Mouse (Mus musculus): Measurements from ENCODE around the gene Ubap2l. TPM values are rescaled to one million over a fixed set of nuclear protein-coding genes. Genes with fewer than 3 reads are reported as not detected.

Gene Ubap2l
- 186 and 195 TPM in 2 replicates for polyA plus RNA-seq (2014; fragmentation: Nextera tagmentation; extraction: Ambion mirVana)

DNA sequence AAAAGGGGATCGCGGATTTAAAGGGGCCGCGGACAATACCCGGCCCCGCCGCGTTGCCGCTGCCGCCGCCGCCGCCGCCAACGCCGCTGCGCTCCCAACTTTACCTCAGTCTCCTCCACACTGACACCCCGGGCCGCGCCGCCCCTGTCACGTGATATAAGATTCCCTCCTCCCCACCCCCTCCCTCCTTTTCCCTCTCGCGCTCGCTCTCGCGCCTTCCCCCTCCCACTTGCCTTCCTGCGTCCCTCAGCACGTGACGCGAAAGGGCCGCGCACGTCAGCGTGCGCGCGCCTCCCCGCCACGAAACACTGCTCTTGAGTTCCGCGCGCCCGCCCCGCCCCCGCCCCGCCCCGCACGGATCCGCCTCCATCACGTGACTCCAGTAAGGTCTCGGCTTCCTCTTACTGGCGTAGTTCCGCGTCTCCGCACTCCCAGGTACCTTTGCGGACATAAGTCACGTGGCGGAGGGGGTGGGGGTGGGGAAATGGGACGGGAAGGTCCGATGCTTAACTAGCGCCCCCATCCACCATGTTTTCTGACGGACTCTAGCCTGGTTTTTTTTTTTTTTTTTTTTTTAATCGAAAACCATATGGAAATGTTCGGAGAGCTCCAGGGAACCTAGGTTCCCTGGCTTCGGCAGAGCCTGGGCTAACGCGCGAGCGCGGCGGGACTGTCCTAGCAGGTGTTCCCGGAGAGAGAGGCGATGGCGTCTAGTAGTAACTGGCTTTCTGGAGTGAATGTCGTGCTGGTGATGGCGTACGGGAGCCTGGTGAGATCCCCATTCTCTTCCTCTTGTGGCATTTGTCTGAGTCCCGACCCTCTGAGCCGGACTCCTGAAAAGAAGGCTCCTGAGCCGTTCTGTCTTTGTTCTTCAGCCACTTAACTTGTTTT is at the start of gene Ubap2l:
Gene Ubap2l (minus strand): TSS at position 278 of the 891 bp plus-strand sequence.
- WGBS (ENCODE audit: insufficient replicate concordance): under 1% methylated on average over 79 of the region's 81 CpGs
- ATAC-seq (replicated peaks; ENCODE audit: insufficient number of reproducible peaks, low FRiP score, low TSS enrichment): peak; percentile 95

DNA sequence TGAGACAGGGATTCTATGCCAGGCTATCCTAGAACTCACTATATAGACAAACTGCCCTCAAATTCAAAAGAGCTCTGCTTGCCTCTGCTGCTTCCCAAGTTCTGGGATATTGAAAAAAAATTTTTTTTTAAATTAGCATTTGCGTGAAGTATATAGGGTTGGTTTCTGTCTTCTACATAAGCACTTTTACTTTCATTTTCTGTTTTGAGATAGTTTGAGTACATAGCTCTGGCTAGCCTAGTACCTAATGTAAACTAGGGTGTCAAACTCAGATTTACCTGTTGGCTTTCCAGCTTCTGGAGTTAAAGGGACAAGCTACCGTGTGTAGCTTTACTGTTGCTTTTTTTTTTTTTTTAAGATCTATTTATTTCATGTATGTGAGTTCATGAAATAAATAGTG is 49.2 kb upstream of the Ubap2l start:
- Histone ChIP-seq H3K36me3 (ENCODE audit: control insufficient read depth, insufficient read depth, low read length) (peaks cover 11% of the 10 kb centered on the region), H3K4me2 (no peak overlapping the region), H3K27ac (ENCODE audit: low read depth, low read length) (no peak overlapping the region), H3K4me3 (ENCODE audit: low read depth, low read length) (no peak overlapping the region), H3K4me1 (ENCODE audit: control insufficient read depth, insufficient read depth, low read length) (no peaks in the 10 kb centered on the region), H3K9ac (ENCODE audit: low read depth, low read length) (no peak overlapping the region), H3K9me3 (replicated peaks; ENCODE audit: control insufficient read depth, low read length) (no peaks in the 10 kb centered on the region), H3K27me3 (ENCODE audit: control insufficient read depth, insufficient read depth, low read length) (no peaks in the 10 kb centered on the region)
- no peak for ATAC-seq (replicated peaks; ENCODE audit: insufficient number of reproducible peaks, low FRiP score, low TSS enrichment)
- 90% methylated on average over 2 of the region's 2 CpGs for WGBS (ENCODE audit: insufficient replicate concordance)

More for the DNA sequence above, at the start of gene Ubap2l:
- Histone ChIP-seq H3K27me3 (ENCODE audit: control insufficient read depth, insufficient read depth, low read length) (no peaks in the 10 kb centered on the region), H3K36me3 (ENCODE audit: control insufficient read depth, insufficient read depth, low read length) (peaks cover 12% of the 10 kb centered on the region; the same call in 1 of the 2 replicates), H3K4me3 (ENCODE audit: low read depth, low read length) (peak within 1 kb of the TSS; percentile 87), H3K9ac (ENCODE audit: low read depth, low read length) (peak within 1 kb of the TSS; percentile 98), H3K4me1 (ENCODE audit: control insufficient read depth, insufficient read depth, low read length) (peaks cover 12% of the 10 kb centered on the region), H3K4me2 (peak within 1 kb of the TSS; percentile 79), H3K27ac (ENCODE audit: low read depth, low read length) (peak within 1 kb of the TSS; percentile 97), H3K9me3 (replicated peaks; ENCODE audit: control insufficient read depth, low read length) (no peaks in the 10 kb centered on the region)

DNA sequence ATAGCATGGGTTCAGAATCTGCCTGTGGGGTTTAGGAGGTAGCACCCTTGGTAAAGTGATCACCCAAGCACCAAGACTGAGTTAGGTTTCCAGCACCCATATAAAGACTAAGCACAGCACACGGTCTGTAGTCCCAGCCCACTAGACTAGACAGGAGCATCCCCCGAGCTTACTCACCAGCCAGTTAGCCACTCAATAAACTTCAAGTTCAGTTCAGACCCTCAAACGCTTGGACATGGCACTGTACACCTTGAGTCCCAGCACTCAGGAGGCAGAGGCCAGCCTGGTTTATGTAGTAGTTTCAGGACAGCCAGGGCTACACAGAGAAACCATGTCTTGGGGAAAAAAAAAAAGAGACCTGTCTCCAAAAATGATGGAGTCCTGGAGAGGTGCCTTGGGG is 48.6 kb upstream of the Ubap2l start:
- no peak overlapping the region for H3K9ac ChIP-seq (ENCODE audit: low read depth, low read length)
- ATAC-seq (replicated peaks; ENCODE audit: insufficient number of reproducible peaks, low FRiP score, low TSS enrichment): no peak
- no peaks in the 10 kb centered on the region for H3K4me1 ChIP-seq (ENCODE audit: control insufficient read depth, insufficient read depth, low read length)
- no peaks in the 10 kb centered on the region for H3K27me3 ChIP-seq (ENCODE audit: control insufficient read depth, insufficient read depth, low read length)
- no peak overlapping the region for H3K27ac ChIP-seq (ENCODE audit: low read depth, low read length)
- WGBS (ENCODE audit: insufficient replicate concordance): 89% methylated on average over 3 of the region's 3 CpGs
- no peak overlapping the region for H3K4me2 ChIP-seq
- no peak overlapping the region for H3K4me3 ChIP-seq (ENCODE audit: low read depth, low read length)
- H3K36me3 ChIP-seq (ENCODE audit: control insufficient read depth, insufficient read depth, low read length): peaks cover 11% of the 10 kb centered on the region
- H3K9me3 ChIP-seq (replicated peaks; ENCODE audit: control insufficient read depth, low read length): no peaks in the 10 kb centered on the region

DNA sequence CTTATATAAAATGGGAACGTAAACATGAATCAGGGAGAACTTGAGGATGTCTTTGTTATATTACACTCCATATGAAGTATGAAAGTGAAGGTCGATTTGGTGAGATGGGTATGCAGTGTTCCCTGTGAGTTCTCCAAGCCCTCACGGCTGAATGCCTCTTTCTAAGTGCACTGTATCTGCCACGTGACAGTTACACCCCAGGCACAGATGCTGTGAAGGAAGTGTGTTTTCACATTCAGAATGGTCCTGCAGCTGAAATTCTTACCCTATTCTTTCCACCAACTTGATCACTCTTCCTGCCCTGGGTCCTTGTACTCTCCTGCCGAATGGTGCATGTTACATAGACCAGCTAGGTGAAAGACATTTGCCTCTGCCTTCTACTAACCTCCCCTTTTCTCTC is 45.5 kb upstream of the Ubap2l start:
- no peaks in the 10 kb centered on the region for H3K9me3 ChIP-seq (replicated peaks; ENCODE audit: control insufficient read depth, low read length)
- no peak for ATAC-seq (replicated peaks; ENCODE audit: insufficient number of reproducible peaks, low FRiP score, low TSS enrichment)
- H3K4me3 ChIP-seq (ENCODE audit: low read depth, low read length): no peak overlapping the region
- H3K4me2 ChIP-seq: no peak overlapping the region
- H3K4me1 ChIP-seq (ENCODE audit: control insufficient read depth, insufficient read depth, low read length): no peaks in the 10 kb centered on the region
- peaks cover 19% of the 10 kb centered on the region for H3K36me3 ChIP-seq (ENCODE audit: control insufficient read depth, insufficient read depth, low read length)
- no peaks in the 10 kb centered on the region for H3K27me3 ChIP-seq (ENCODE audit: control insufficient read depth, insufficient read depth, low read length)
- 88% methylated on average over 5 of the region's 5 CpGs for WGBS (ENCODE audit: insufficient replicate concordance)
- no peak overlapping the region for H3K27ac ChIP-seq (ENCODE audit: low read depth, low read length)
- H3K9ac ChIP-seq (ENCODE audit: low read depth, low read length): no peak overlapping the region

DNA sequence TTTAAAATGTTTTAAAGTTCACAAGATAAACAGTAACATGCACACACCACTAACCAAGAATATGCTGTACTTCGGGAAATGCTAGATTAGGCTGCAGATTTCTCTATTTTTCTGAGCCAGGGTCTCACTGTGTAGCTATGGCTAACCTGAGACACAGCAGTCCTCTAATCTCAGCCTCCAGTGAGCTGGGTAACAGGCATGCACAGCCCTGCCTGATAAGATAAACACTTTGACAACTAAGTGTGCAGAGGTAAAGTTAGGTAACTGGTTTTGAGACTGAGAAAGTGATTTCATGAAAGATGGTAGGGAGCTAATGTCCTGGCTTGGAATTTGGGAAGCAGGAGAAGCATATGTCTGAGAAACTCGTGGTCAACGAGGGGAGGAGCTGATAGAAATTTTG is 42.0 kb upstream of the Ubap2l start:
- Histone ChIP-seq H3K4me2 (no peak overlapping the region), H3K4me3 (ENCODE audit: low read depth, low read length) (no peak overlapping the region), H3K27me3 (ENCODE audit: control insufficient read depth, insufficient read depth, low read length) (no peaks in the 10 kb centered on the region), H3K36me3 (ENCODE audit: control insufficient read depth, insufficient read depth, low read length) (peaks cover 37% of the 10 kb centered on the region), H3K27ac (ENCODE audit: low read depth, low read length) (no peak overlapping the region), H3K9ac (ENCODE audit: low read depth, low read length) (no peak overlapping the region), H3K9me3 (replicated peaks; ENCODE audit: control insufficient read depth, low read length) (no peaks in the 10 kb centered on the region), H3K4me1 (ENCODE audit: control insufficient read depth, insufficient read depth, low read length) (no peaks in the 10 kb centered on the region)
- ATAC-seq (replicated peaks; ENCODE audit: insufficient number of reproducible peaks, low FRiP score, low TSS enrichment): no peak
- 77% methylated on average over 3 of the region's 3 CpGs for WGBS (ENCODE audit: insufficient replicate concordance)

DNA sequence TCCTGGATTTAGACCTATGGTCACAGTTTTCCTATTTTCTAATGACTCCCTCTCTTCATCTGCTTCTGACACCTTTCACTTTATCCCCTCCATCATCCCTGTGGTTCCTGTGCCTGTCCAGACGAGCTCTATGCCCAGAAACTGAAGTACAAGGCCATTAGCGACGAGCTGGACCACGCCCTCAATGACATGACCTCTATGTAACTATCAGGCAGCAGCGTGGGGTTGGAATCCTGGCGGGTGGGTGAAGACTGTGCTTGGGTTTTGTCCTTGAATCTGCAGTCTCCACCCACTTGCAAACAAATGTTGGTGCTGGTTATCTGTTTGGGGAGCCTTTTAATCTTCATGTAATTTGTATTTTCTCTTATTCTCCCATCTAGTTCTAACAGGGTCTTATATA is 38.5 kb upstream of the Ubap2l start:
- WGBS (ENCODE audit: insufficient replicate concordance): 80% methylated on average over 6 of the region's 6 CpGs
- H3K27me3 ChIP-seq (ENCODE audit: control insufficient read depth, insufficient read depth, low read length): no peaks in the 10 kb centered on the region
- no peak overlapping the region for H3K27ac ChIP-seq (ENCODE audit: low read depth, low read length)
- H3K4me2 ChIP-seq: no peak overlapping the region
- ATAC-seq (replicated peaks; ENCODE audit: insufficient number of reproducible peaks, low FRiP score, low TSS enrichment): no peak
- no peak overlapping the region for H3K9ac ChIP-seq (ENCODE audit: low read depth, low read length)
- no peaks in the 10 kb centered on the region for H3K9me3 ChIP-seq (replicated peaks; ENCODE audit: control insufficient read depth, low read length)
- H3K4me3 ChIP-seq (ENCODE audit: low read depth, low read length): no peak overlapping the region
- H3K36me3 ChIP-seq (ENCODE audit: control insufficient read depth, insufficient read depth, low read length): peaks cover 50% of the 10 kb centered on the region
- no peaks in the 10 kb centered on the region for H3K4me1 ChIP-seq (ENCODE audit: control insufficient read depth, insufficient read depth, low read length)

DNA sequence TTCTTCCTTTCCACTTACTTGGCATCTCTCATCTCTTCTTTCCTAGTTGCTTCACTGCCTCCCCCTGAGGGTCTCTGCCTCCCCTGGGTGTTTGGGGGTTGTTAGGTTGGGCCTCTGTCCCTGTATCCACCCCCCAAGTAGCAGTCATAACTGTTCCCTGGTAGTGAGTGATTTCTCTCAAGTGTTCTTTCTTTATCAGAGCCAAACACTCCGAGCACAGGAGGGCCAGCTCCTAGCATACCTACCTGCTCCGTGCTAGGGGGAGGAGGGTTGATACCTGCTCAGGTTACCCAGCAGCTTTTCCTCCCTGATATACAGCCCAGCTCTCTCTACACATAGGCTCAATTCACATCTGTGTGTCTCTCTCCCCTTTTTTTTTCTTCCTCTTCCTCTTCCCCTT is 36.2 kb upstream of the Ubap2l start:
- no peak overlapping the region for H3K27ac ChIP-seq (ENCODE audit: low read depth, low read length)
- H3K27me3 ChIP-seq (ENCODE audit: control insufficient read depth, insufficient read depth, low read length): no peaks in the 10 kb centered on the region
- no peak for ATAC-seq (replicated peaks; ENCODE audit: insufficient number of reproducible peaks, low FRiP score, low TSS enrichment)
- peaks cover 48% of the 10 kb centered on the region for H3K36me3 ChIP-seq (ENCODE audit: control insufficient read depth, insufficient read depth, low read length)
- 74% methylated on average over 2 of the region's 2 CpGs for WGBS (ENCODE audit: insufficient replicate concordance)
- peaks cover 20% of the 10 kb centered on the region for H3K4me1 ChIP-seq (ENCODE audit: control insufficient read depth, insufficient read depth, low read length)
- H3K9ac ChIP-seq (ENCODE audit: low read depth, low read length): no peak overlapping the region
- no peak overlapping the region for H3K4me2 ChIP-seq
- H3K4me3 ChIP-seq (ENCODE audit: low read depth, low read length): no peak overlapping the region
- no peaks in the 10 kb centered on the region for H3K9me3 ChIP-seq (replicated peaks; ENCODE audit: control insufficient read depth, low read length)

DNA sequence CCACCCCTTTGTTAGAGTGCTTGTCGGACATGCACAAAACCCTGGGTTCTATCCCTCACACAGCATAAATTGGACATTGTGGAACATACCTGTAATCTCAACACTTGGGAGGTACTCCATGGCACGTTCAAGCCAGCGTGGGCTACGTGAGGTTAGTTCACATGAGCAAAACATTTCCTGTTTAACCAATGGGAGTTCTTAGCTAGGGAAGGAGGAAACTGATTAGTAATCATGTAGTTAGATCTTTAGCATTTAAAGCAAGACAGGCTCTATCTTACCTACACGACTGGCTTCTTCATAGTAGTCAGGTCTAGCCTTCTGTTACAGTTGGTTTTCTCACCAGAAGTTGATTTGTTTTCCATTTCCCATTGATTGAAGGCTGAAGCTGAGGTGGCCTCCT is 33.6 kb upstream of the Ubap2l start:
- Histone ChIP-seq H3K4me1 (ENCODE audit: control insufficient read depth, insufficient read depth, low read length) (peaks cover 44% of the 10 kb centered on the region), H3K9me3 (replicated peaks; ENCODE audit: control insufficient read depth, low read length) (no peaks in the 10 kb centered on the region), H3K9ac (ENCODE audit: low read depth, low read length) (no peak overlapping the region), H3K4me2 (no peak overlapping the region), H3K36me3 (ENCODE audit: control insufficient read depth, insufficient read depth, low read length) (peaks cover 24% of the 10 kb centered on the region), H3K27me3 (ENCODE audit: control insufficient read depth, insufficient read depth, low read length) (no peaks in the 10 kb centered on the region), H3K27ac (ENCODE audit: low read depth, low read length) (no peak overlapping the region), H3K4me3 (ENCODE audit: low read depth, low read length) (no peak overlapping the region)
- 73% methylated on average over 5 of the region's 5 CpGs for WGBS (ENCODE audit: insufficient replicate concordance)
- ATAC-seq (replicated peaks; ENCODE audit: insufficient number of reproducible peaks, low FRiP score, low TSS enrichment): no peak

DNA sequence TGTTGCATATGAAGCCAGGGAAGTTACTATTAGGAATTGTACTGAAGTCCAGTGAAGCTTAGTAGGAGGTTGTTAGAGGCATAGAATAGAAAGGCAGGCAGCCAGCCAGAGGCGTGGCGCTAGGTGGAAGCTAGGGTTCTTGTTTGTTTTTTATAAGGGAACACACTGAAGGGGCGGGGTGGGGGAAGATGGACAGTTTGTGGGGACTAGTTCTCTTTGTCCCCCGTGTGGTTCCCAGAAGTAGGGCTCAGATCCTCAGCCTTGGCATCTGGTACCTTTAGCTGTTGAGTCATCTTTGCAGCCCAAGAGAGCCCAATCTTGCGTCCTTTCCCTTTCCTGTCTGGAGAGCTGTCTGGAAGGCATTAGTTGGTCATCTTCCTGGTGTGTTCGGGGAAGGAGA is 32.9 kb upstream of the Ubap2l start:
- Histone ChIP-seq H3K4me2 (0 out of 2 replicates have a peak overlapping the region, but pooled peaks have one; percentile 4), H3K4me1 (ENCODE audit: control insufficient read depth, insufficient read depth, low read length) (peaks cover 45% of the 10 kb centered on the region), H3K27ac (ENCODE audit: low read depth, low read length) (no peak overlapping the region), H3K36me3 (ENCODE audit: control insufficient read depth, insufficient read depth, low read length) (peaks cover 18% of the 10 kb centered on the region), H3K9ac (ENCODE audit: low read depth, low read length) (no peak overlapping the region), H3K4me3 (ENCODE audit: low read depth, low read length) (no peak overlapping the region), H3K27me3 (ENCODE audit: control insufficient read depth, insufficient read depth, low read length) (no peaks in the 10 kb centered on the region), H3K9me3 (replicated peaks; ENCODE audit: control insufficient read depth, low read length) (no peaks in the 10 kb centered on the region)
- no peak for ATAC-seq (replicated peaks; ENCODE audit: insufficient number of reproducible peaks, low FRiP score, low TSS enrichment)
- WGBS (ENCODE audit: insufficient replicate concordance): 80% methylated on average over 6 of the region's 6 CpGs

Measured in heart, embryonic 11.5 days (tissue).